Mouse (Mus musculus) retina, postnatal 7 days (tissue): ENCODE data around the gene Ppm1j.
"Not testable (repeated sequence)": the region's sequence is repeated elsewhere in the genome, so short reads cannot be mapped to it uniquely, and the experiment has no call there.

Experiments
- DNase-seq: peaks from one replicate; pipeline ENCODE4 v3.0.0-alpha.2; 2012; ENCODE audit warnings: low read depth, low spot score

The Ppm1j gene

GRCm38 (mm10) chr3:104813227-104813626 lies 32.4 kb downstream of the Ppm1j start:
- not testable (repeated sequence) for DNase-seq

DNA sequence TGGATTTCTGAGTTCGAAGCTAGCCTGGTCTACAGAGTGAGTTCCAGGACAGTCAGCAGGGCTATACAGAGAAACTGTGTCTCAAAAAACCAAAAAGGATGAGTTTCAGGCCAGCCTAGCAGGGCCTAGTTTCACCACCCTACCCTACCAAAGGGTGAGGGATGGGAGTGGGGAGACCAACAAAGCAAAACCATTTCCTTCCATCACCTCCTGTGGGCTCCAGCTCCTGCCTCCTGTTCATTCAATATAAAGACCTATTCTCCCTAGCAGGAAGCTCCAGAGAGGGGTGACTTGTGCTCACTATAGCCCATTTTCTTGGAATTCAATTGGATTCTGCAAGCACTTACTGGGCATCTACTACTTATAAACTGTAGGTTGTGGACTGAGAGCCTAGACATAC lies 33.9 kb downstream of the Ppm1j start:
- DNase-seq, result no peak

DNA sequence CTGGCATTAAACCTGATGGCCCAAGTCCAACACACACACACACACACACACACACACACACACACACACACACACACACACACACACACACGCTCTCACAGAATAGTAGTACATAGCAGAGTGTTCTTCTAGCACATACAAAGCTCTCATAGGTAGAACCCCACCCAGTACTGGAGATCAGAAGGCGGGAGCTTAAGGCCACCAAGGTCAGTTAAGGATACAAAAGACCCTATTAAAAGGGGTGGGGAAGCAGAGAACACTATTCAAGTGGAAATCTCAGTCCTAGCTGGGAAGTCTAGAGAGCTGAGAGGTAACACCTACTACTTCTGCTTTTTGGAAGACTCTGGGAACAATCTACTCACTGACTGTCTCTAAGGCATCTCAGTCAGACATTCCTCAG lies 34.5 kb downstream of the Ppm1j start:
- no peak for DNase-seq

DNA sequence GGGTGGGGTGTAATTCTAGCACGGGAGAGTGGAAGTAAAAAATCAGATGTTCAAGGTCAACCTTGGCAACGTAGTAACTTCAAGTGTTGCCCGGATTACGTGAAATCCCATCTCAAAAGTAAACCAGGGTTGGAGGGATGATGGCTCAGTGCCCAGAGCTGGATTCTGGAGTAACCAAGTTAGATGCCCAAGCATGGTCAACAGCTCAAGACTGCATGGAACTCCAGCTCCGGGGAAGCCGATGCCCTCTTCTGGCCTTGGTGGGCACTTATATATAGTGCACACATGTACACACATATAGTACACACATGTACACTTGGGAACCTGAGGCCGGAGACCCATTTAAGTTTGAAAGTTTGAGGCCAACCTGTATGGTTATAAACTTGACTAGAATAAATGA lies 35.3 kb downstream of the Ppm1j start:
- DNase-seq, result no peak

DNA sequence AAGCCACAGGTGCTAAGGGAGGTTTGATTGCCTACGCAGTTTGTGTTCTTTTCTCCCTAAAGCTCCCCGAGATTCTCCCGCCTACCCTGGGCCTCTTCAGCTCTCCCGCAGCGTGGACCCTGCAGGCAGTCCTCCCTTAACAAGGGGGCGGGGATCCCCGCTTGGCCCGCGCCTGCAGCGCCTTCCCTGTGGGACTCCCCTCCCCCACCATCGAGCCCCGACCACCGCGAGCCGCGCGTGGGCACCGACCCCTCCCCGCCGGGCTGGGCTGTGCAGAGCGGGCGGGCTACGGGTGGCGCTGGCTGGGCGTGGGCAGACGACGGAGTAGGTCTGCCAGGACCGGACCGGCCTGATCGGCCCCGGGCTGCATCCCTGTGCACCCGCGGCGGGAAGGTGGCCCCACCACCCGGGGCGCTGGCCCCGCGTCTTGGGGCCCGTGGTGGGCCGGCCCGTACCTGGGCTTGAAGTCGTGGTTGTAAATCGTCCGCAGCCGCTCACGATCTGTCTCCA lies 36.7 kb downstream of the Ppm1j start:
- DNase-seq, result no peak

DNA sequence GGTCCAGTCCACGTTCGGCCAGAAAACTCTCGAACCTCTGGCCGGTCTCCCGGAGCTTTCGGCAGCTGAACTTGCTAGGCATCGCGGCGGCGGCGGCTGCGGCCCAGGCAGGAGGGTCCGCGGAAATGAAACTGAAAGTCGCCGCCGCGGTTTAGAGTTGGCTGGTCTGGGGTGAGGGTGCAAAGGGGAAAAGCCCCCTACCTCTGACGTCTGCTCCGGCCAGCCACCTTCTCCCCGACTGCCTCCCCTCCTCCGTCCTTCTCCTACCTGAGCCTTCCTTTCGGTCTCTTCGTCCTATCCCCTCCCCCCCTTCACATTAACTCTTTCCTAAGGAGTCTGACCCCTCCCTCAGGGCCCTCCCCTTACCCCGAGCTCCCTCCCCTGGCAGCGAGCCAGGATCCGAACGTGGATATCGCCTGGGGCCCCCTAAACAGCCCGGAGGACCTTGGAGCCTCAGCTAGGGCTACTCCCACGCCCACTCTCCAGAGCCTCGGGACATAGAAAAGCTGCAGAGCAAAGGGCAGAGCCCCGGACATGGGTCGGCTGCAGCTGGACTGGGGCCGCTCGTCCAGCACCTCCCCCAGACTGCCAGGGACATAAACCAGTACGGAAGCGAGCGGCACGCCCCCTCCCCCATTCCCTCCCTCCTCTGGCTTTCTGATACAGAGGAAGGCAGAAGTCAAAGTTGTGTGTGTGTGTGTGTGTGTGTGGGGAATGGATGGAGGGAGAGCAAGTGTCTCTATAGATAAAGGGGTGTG lies 37.3 kb downstream of the Ppm1j start, which contains the start of gene Mov10:
Gene Mov10 (minus strand): TSS at position 573 of the 758 bp plus-strand sequence.
- peak; percentile 36 for DNase-seq

DNA sequence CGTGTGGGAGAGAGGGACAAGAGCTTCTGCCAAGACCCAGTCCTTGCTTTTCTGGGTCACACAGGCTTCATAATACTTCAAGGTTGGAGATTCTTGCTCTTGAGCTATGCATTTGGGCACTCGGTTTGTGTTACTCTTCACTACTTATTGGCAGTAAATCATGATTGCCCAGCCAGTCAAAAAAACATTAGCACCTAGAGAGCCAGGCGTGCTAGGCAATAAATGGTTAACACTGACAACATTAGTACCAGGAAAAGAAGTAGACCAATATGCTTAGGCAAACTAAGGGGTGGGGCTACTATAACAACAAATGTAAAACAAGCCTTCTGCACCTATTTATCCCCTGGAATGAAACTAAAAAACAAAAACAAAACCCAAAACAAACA lies 37.9 kb downstream of the Ppm1j start:
- no peak for DNase-seq

GRCm38 (mm10) chr3:104820426-104820825 lies 39.6 kb downstream of the Ppm1j start:
- DNase-seq, result no peak

DNA sequence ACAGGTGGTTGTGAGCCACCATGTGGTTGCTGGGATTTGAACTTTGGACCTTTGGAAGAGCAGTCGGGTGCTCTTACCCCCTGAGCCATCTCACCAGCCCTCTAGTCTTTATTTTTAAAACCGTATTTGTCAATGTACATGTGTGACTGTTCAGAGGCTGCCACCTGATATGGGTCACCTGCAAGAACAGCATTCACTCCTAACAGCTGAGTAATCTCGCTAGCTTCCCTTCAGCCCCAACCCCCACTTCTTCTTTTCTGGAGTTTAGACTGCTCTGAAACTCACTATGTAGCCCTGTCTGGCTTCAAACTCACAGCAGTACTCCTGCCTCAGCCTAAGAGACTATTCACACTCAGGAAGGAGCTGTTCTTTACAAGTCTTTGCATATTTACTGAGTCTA lies 41.6 kb downstream of the Ppm1j start:
- DNase-seq, result no peak
